Mouse (Mus musculus): ENCODE measurements at regions not wholly inside any gene's neighbourhood (a gene's known extent, or its start where the extent isn't known, plus 50 kb on each side); places are given as distances from the start of the nearest gene placed in this dataset.

DNA sequence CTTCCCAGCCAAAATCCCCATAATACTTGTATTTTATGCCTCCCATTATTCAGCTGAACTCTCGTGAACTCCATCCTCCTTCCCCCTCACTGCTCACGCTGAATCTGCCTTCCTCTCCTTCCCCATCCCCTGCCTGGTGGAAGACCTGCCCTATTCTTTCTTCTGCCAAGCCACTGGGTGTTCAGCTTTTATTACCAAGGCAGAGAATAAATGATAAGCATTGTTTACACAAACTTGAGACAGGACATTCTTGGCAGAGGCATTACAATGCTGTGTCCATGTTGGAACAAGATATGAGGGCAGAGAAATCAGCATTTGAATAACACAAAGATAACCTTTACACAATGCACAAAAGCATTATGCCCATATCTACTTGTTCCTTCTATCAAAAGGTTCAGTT lies 80.2 kb downstream of the Dhrs2 start:
- no peaks in the 10 kb centered on the region for H3K4me1 ChIP-seq (ENCODE audit: insufficient read depth, low read length)
- no peaks in the 10 kb centered on the region for H3K27me3 ChIP-seq (ENCODE audit: insufficient read depth, low read length)
- no peak overlapping the region for H3K4me3 ChIP-seq (ENCODE audit: low read length)
- no peak for ATAC-seq (ENCODE audit: low FRiP score, low TSS enrichment)
- no peaks in the 10 kb centered on the region for H3K36me3 ChIP-seq (ENCODE audit: insufficient read depth, low read length)
- H3K27ac ChIP-seq (ENCODE audit: low read length) = no peak overlapping the region
- no peak overlapping the region for H3K9ac ChIP-seq (replicated peaks; ENCODE audit: low read length)
- WGBS = 18% methylated on average over 2 of the region's 2 CpGs
- no peaks in the 10 kb centered on the region for H3K9me3 ChIP-seq (ENCODE audit: low read length)
- H3K4me2 ChIP-seq (replicated peaks; ENCODE audit: low read depth, low read length) = no peak overlapping the region

DNA sequence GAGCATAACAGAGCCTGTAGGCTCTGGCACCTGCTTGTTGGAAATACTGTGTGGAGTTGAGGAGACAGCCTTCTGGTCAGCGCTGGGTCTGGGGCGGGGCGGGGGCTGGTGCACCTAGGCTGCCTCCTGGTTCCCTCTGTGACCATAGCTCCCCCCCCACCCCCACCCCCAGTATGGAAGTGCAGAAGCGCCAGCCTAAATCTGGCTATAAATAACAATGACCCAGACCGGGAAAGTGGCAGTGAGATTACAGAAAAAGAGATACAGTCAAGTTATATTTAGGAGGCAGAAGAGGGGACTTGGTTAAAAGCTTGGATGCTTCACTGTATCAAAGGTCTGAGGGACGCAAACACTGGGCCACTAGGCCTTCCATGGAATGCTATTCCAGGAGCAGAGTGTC lies 91.8 kb downstream of the Dhrs2 start:
- H3K36me3 ChIP-seq (ENCODE audit: insufficient read depth, low read length) = no peaks in the 10 kb centered on the region
- H3K4me1 ChIP-seq (ENCODE audit: insufficient read depth, low read length) = no peaks in the 10 kb centered on the region
- no peak overlapping the region for H3K27ac ChIP-seq (ENCODE audit: low read length)
- H3K9ac ChIP-seq (replicated peaks; ENCODE audit: low read length) = no peak overlapping the region
- H3K9me3 ChIP-seq (ENCODE audit: low read length) = no peaks in the 10 kb centered on the region
- H3K27me3 ChIP-seq (ENCODE audit: insufficient read depth, low read length) = no peaks in the 10 kb centered on the region
- 78% methylated on average over 6 of the region's 6 CpGs for WGBS
- ATAC-seq (ENCODE audit: low FRiP score, low TSS enrichment) = no peak
- H3K4me3 ChIP-seq (ENCODE audit: low read length) = no peak overlapping the region
- no peak overlapping the region for H3K4me2 ChIP-seq (replicated peaks; ENCODE audit: low read depth, low read length)

DNA sequence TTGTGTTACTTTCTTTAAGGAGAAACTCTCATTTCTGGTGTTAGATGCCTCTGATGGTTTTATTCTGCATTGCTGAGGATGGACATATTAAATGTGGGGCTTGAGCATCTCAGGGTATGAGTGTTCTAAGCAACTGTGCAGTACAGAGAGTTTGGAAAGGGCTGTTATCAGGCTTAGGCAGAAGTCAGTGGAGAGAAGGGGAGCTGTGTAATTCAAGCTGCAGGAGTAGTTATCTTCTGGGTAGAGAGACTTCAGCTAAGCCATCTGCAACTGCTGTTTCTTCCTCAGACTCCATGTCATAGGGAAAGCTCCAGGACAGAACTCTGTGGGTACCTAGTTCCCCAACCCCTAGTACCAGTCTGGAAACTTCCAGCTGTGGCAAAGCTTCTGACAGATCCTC lies 102.1 kb downstream of the Dhrs2 start:
- ATAC-seq (ENCODE audit: low FRiP score, low TSS enrichment) = no peak
- no peaks in the 10 kb centered on the region for H3K9me3 ChIP-seq (ENCODE audit: low read length)
- H3K36me3 ChIP-seq (ENCODE audit: insufficient read depth, low read length) = no peaks in the 10 kb centered on the region
- H3K27ac ChIP-seq (ENCODE audit: low read length) = no peak overlapping the region
- no peak overlapping the region for H3K9ac ChIP-seq (replicated peaks; ENCODE audit: low read length)
- H3K4me1 ChIP-seq (ENCODE audit: insufficient read depth, low read length) = no peaks in the 10 kb centered on the region
- H3K4me2 ChIP-seq (replicated peaks; ENCODE audit: low read depth, low read length) = no peak overlapping the region
- H3K27me3 ChIP-seq (ENCODE audit: insufficient read depth, low read length) = no peaks in the 10 kb centered on the region
- H3K4me3 ChIP-seq (ENCODE audit: low read length) = no peak overlapping the region

DNA sequence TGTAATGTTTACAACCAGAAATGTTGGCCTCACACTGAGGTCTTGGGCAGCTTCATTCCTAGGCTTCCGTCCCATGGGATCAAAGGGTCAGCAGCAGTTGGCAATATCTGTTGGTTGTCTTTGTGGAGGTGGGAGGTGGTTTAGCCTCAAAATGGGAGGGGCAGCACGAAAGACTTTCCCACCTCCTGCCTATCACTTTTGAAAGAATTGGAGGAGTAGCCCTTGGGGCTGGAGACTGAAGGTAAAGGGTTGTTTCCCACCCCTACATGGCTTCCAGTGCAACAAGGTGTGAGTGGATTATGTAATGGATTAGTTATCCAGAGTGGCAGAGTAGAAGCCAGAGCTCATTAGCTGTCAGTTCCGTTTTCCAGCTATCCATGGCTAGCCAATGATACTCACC lies 102.5 kb downstream of the Dhrs2 start:
- no peak overlapping the region for H3K4me3 ChIP-seq (ENCODE audit: low read length)
- WGBS = 52% methylated on average over 3 of the region's 3 CpGs

DNA sequence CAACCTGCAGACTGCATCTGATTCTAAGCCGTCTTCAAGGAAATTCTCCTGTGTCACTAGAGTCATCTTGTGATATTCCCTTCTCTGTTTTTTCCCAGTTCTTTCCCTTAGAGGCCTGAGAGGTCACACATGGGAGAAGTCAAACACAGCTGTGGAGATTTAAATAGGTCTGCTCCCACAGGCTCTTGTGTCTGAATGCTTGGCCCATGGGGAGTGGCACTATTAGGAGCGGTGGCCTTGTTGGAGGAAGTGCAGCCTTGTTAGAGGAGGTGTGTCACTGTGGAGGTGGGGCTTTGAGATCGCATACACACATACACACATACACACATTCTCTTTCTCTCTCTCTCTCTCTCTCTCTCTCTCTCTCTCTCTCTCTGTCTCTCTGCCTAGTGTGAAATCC lies 112.0 kb downstream of the Dhrs2 start:
- H3K9ac ChIP-seq (replicated peaks; ENCODE audit: low read length) = no peak overlapping the region
- H3K4me1 ChIP-seq (ENCODE audit: insufficient read depth, low read length) = 0 out of 2 replicates have a peak, but pooled peaks cover 3% of the 10 kb centered on the region
- no peak for ATAC-seq (ENCODE audit: low FRiP score, low TSS enrichment)
- H3K27me3 ChIP-seq (ENCODE audit: insufficient read depth, low read length) = no peaks in the 10 kb centered on the region
- no peaks in the 10 kb centered on the region for H3K9me3 ChIP-seq (ENCODE audit: low read length)
- no peak overlapping the region for H3K27ac ChIP-seq (ENCODE audit: low read length)
- H3K4me3 ChIP-seq (ENCODE audit: low read length) = no peak overlapping the region
- H3K36me3 ChIP-seq (ENCODE audit: insufficient read depth, low read length) = no peaks in the 10 kb centered on the region
- WGBS = 52% methylated on average over 3 of the region's 3 CpGs
- H3K4me2 ChIP-seq (replicated peaks; ENCODE audit: low read depth, low read length) = no peak overlapping the region

More for the DNA sequence above, 102.5 kb downstream of the Dhrs2 start:
- H3K27me3 ChIP-seq (ENCODE audit: insufficient read depth, low read length) = no peaks in the 10 kb centered on the region
- H3K27ac ChIP-seq (ENCODE audit: low read length) = no peak overlapping the region
- H3K4me2 ChIP-seq (replicated peaks; ENCODE audit: low read depth, low read length) = no peak overlapping the region
- no peak for ATAC-seq (ENCODE audit: low FRiP score, low TSS enrichment)
- H3K9ac ChIP-seq (replicated peaks; ENCODE audit: low read length) = no peak overlapping the region
- H3K4me1 ChIP-seq (ENCODE audit: insufficient read depth, low read length) = no peaks in the 10 kb centered on the region
- no peaks in the 10 kb centered on the region for H3K9me3 ChIP-seq (ENCODE audit: low read length)
- H3K36me3 ChIP-seq (ENCODE audit: insufficient read depth, low read length) = no peaks in the 10 kb centered on the region

DNA sequence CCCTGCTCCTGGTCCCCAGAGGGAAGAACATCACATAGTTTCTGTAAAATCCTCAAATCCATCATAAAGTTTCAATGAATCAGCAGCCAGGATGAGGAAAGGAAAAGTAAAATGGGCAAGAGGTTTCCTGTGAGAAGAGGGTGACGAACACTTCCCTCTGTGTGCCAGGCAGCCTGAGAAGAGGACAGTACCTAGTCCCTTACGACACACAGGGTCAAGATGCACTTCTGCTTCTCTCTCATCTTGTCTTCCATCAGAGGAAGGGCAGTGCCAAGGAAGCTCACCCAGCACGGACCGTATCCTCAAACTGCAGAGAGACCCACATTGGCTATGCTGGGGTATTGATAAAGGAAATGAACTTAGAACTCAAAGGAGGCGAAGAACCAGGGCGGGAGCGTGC lies 112.5 kb downstream of the Dhrs2 start:
- H3K4me3 ChIP-seq (ENCODE audit: low read length) = no peak overlapping the region
- 89% methylated on average over 7 of the region's 7 CpGs for WGBS
- no peak for ATAC-seq (ENCODE audit: low FRiP score, low TSS enrichment)

DNA sequence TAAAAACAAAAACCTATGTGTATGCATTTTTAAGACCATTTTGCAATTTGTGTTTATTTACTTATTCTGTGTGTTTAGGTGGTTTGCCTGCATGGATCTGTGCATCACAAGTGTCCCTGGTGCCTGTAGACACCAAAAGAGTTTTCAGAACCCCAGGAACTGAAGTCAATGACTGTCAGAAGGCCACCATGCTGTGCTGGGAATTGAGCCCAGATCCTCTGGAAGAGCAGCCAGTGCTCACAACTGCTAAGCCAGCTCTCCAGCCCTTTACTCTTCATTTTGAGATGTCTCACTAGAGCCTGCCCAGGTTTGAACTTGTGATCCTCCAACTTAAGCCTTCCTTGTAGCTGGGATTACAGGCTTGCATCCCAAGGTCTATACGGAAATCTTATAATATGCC lies 113.8 kb downstream of the Dhrs2 start:
- 89% methylated on average over 1 of the region's 1 CpGs for WGBS
- H3K27me3 ChIP-seq (ENCODE audit: insufficient read depth, low read length) = no peaks in the 10 kb centered on the region
- H3K4me1 ChIP-seq (ENCODE audit: insufficient read depth, low read length) = 0 out of 2 replicates have a peak, but pooled peaks cover 3% of the 10 kb centered on the region
- no peak overlapping the region for H3K27ac ChIP-seq (ENCODE audit: low read length)
- no peak overlapping the region for H3K4me2 ChIP-seq (replicated peaks; ENCODE audit: low read depth, low read length)
- no peak overlapping the region for H3K4me3 ChIP-seq (ENCODE audit: low read length)
- no peak overlapping the region for H3K9ac ChIP-seq (replicated peaks; ENCODE audit: low read length)
- H3K36me3 ChIP-seq (ENCODE audit: insufficient read depth, low read length) = no peaks in the 10 kb centered on the region
- no peaks in the 10 kb centered on the region for H3K9me3 ChIP-seq (ENCODE audit: low read length)
- ATAC-seq (ENCODE audit: low FRiP score, low TSS enrichment) = no peak

More for the DNA sequence above, 112.5 kb downstream of the Dhrs2 start:
- H3K4me2 ChIP-seq (replicated peaks; ENCODE audit: low read depth, low read length) = no peak overlapping the region
- no peaks in the 10 kb centered on the region for H3K27me3 ChIP-seq (ENCODE audit: insufficient read depth, low read length)
- no peaks in the 10 kb centered on the region for H3K36me3 ChIP-seq (ENCODE audit: insufficient read depth, low read length)
- no peak overlapping the region for H3K9ac ChIP-seq (replicated peaks; ENCODE audit: low read length)
- no peaks in the 10 kb centered on the region for H3K9me3 ChIP-seq (ENCODE audit: low read length)
- H3K27ac ChIP-seq (ENCODE audit: low read length) = no peak overlapping the region
- H3K4me1 ChIP-seq (ENCODE audit: insufficient read depth, low read length) = 0 out of 2 replicates have a peak, but pooled peaks cover 3% of the 10 kb centered on the region

DNA sequence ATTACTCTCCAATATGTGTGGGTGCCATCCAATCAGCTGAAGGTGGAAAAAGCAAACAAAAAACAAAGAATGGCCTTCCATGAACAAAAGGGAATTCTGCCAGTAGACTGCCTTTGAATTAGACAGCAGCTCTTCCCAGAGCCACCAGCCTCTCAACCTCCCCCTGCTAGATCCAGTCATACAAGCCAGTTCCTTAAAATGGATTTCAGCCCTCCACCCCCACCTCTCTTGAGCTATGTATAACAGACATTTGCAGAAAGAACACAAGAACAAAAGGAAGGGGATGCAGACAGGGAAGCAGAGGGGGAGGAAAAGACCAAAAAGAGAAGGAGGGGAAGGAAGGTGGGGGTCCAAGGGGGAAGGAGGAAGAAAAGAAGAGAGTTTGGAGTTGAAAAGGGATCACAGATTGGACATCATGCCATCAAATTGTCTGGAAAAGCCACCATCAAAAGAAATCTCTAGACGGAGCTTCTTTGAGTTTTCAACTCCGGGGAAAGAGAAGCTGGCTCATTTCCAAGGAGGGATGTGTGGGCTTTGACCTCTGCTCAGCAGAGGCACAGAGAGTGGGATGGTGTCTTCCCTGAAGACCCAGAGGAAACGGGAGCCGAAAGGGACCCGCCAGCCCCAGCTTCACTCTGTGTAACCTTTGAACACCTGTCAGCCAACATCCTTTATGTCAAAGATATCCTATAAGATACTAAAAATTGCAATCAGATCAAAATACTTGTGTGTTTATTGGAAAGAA lies 114.8 kb downstream of the Dhrs2 start:
- H3K4me1 ChIP-seq (ENCODE audit: insufficient read depth, low read length) = 0 out of 2 replicates have a peak, but pooled peaks cover 3% of the 10 kb centered on the region

DNA sequence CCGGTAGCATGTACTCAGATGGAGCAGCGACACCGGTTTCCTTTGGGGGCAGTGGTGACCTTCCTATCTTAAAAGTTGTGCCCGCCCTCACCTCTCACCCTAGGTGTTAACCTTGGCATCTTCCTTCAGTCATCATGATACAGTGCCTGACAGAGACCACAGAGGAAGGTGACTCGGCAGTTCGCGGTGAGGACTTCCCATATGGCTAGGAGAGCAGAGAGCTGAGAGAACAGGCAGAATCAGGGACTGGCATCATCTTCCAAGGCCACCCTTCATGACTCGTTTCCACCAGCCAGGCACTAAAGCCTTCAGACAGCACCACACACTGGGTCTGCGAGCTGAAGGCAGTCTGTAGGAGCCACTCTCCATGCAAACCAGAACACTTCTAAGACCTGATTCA lies 116.2 kb downstream of the Dhrs2 start:
- 0 out of 2 replicates have a peak, but pooled peaks cover 3% of the 10 kb centered on the region for H3K4me1 ChIP-seq (ENCODE audit: insufficient read depth, low read length)
- ATAC-seq (ENCODE audit: low FRiP score, low TSS enrichment) = no peak
- no peak overlapping the region for H3K4me3 ChIP-seq (ENCODE audit: low read length)
- no peak overlapping the region for H3K27ac ChIP-seq (ENCODE audit: low read length)
- H3K9ac ChIP-seq (replicated peaks; ENCODE audit: low read length) = no peak overlapping the region
- no peak overlapping the region for H3K4me2 ChIP-seq (replicated peaks; ENCODE audit: low read depth, low read length)
- H3K9me3 ChIP-seq (ENCODE audit: low read length) = no peaks in the 10 kb centered on the region
- no peaks in the 10 kb centered on the region for H3K36me3 ChIP-seq (ENCODE audit: insufficient read depth, low read length)
- WGBS = 54% methylated on average over 9 of the region's 9 CpGs
- H3K27me3 ChIP-seq (ENCODE audit: insufficient read depth, low read length) = no peaks in the 10 kb centered on the region

More for the DNA sequence above, 114.8 kb downstream of the Dhrs2 start:
- Histone ChIP-seq H3K36me3 (ENCODE audit: insufficient read depth, low read length) (no peaks in the 10 kb centered on the region), H3K4me2 (replicated peaks; ENCODE audit: low read depth, low read length) (no peak overlapping the region), H3K27me3 (ENCODE audit: insufficient read depth, low read length) (no peaks in the 10 kb centered on the region), H3K4me3 (ENCODE audit: low read length) (no peak overlapping the region), H3K9ac (replicated peaks; ENCODE audit: low read length) (no peak overlapping the region), H3K9me3 (ENCODE audit: low read length) (no peaks in the 10 kb centered on the region), H3K27ac (ENCODE audit: low read length) (no peak overlapping the region)
- ATAC-seq (ENCODE audit: low FRiP score, low TSS enrichment) = no peak
- WGBS = 29% methylated on average over 5 of the region's 5 CpGs

DNA sequence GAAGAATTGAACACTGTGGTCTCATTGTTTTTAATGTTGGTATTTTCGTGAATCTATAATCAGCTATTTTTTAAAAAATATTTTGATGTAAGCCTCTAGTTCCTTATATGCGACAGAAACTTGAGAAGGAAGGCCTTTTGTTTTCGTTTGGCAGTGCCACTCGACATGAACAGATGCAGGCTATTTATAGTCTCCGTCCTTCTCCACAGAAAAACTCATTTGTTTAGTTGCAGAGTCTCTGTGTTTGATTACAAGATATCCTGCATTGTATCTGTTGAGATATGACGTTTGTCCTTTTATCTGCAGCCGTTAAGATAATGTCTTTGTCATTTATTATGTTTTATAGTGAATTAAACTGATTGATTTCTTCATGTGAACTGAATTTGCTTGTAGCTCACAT lies 116.7 kb downstream of the Dhrs2 start:
- ATAC-seq (ENCODE audit: low FRiP score, low TSS enrichment) = no peak
- H3K27ac ChIP-seq (ENCODE audit: low read length) = no peak overlapping the region
- no peaks in the 10 kb centered on the region for H3K36me3 ChIP-seq (ENCODE audit: insufficient read depth, low read length)
- WGBS = 46% methylated on average over 7 of the region's 7 CpGs
- no peaks in the 10 kb centered on the region for H3K27me3 ChIP-seq (ENCODE audit: insufficient read depth, low read length)
- H3K9me3 ChIP-seq (ENCODE audit: low read length) = no peaks in the 10 kb centered on the region
- no peak overlapping the region for H3K9ac ChIP-seq (replicated peaks; ENCODE audit: low read length)
- no peak overlapping the region for H3K4me3 ChIP-seq (ENCODE audit: low read length)
- no peak overlapping the region for H3K4me2 ChIP-seq (replicated peaks; ENCODE audit: low read depth, low read length)
- 0 out of 2 replicates have a peak, but pooled peaks cover 3% of the 10 kb centered on the region for H3K4me1 ChIP-seq (ENCODE audit: insufficient read depth, low read length)
